23 mouse cellular contexts compared by ENCODE assay signal in genomic region chr11:116283982-116284381, GRCm38 (mm10). TPM values are rescaled to one million over a fixed set of nuclear protein-coding genes. Genes with fewer than 3 reads are reported as not detected.
DNase-seq lines count a peak whose midpoint lies in the region; ATAC-seq lines count a peak whose summit lies in the region.
"Had no signal": no experiment of that assay in that cellular context is flagged by ENCODE, and none has a peak within 500 bp of the region (broad histone marks: within the 10 kb centered on the region; RNA-seq: fewer than 3 reads in every experiment).

No protein-coding gene starts in this region.

- peak; percentile 9 for DNase-seq in embryo, embryonic 10.5 days (ENCODE audit: low spot score)
- DNase-seq in embryo, embryonic 10 days (ENCODE audit: low spot score), result no peak
- peak; percentile 35 to 44 for DNase-seq in B cell, adult 2 months
- DNase-seq in T-cell, adult 2 months (ENCODE audit: low spot score), result no peak
- no peak for DNase-seq in testis, postnatal 10 days (ENCODE audit: low spot score)
- DNase-seq: adrenal gland, adult 8-10 months; adrenal gland, postnatal 25 days; cerebellum, adult 11-12 months; cerebellum, adult 8-10 months; cerebellum, postnatal 25 days; gastrocnemius, postnatal 10 days; gastrocnemius, postnatal 36 days; heart, adult 2 months; heart, postnatal 14 days; heart, postnatal 4 days had no signal

- peak; percentile 30; the same call in 1 of the 2 replicates for ATAC-seq in neutrophil, adult 5-6 weeks (ENCODE audit: extremely low read depth, insufficient number of reproducible peaks, low FRiP score, poor library complexity, severe bottlenecking)
- ATAC-seq: activated CD4-positive, CD25-positive, alpha-beta regulatory T cell, adult 4 months; forebrain, embryonic 13.5 days; hindbrain, postnatal 0 days; inflammation-experienced regulatory T-cells, adult 6 months; intestine, embryonic 16.5 days had no signal

RNA-seq across cellular contexts. Expression of gene Galr2, which starts 3.2 kb away (rescaled TPM):
- total RNA-seq in neutrophil, adult 5-6 weeks (2017), result not detected in 2 replicates
- total RNA-seq: adrenal gland, postnatal 25 days; common myeloid progenitor, adult 5-6 weeks; granulocyte monocyte progenitor cell, adult 5-6 weeks; heart, adult 2 months; heart, postnatal 14 days; heart, postnatal 4 days; hindbrain, postnatal 0 days had no signal

RNA-seq across cellular contexts. Expression of gene Srp68, which starts 10.0 kb away (rescaled TPM):
- total RNA-seq in neutrophil, adult 5-6 weeks (2017), result 18.4 and 21.6 TPM in 2 replicates

RNA-seq across cellular contexts. Expression of gene Exoc7, which starts 23.1 kb away (rescaled TPM):
- 30.4 and 46.9 TPM in 2 replicates for total RNA-seq in neutrophil, adult 5-6 weeks (2017)

RNA-seq across cellular contexts. Expression of gene Evpl, which starts 46.1 kb away (rescaled TPM):
- total RNA-seq in neutrophil, adult 5-6 weeks (2017), result 0.12 TPM in 2 replicates

RNA-seq across cellular contexts. Expression of gene Foxj1, which starts 51.2 kb away (rescaled TPM):
- 0.25 TPM in 1 of 2 replicates, not detected in the other for total RNA-seq in neutrophil, adult 5-6 weeks (2017)
- total RNA-seq: common myeloid progenitor, adult 5-6 weeks; gastrocnemius, postnatal 36 days; granulocyte monocyte progenitor cell, adult 5-6 weeks; heart, adult 2 months had no signal

Comparison
In these comparisons a context has a peak if more than half of its experiments do, and no peak if none do; other contexts are left out.
1. DNase-seq: peak in embryo, embryonic 10.5 days (single experiment) and B cell, adult 2 months (2 of 2); none in embryo, embryonic 10 days (single experiment), T-cell, adult 2 months (single experiment) and testis, postnatal 10 days (single experiment).